Mouse (Mus musculus): Measurements from ENCODE around the gene Clcn6. TPM values are rescaled to one million over a fixed set of nuclear protein-coding genes. Genes with fewer than 3 reads are reported as not detected.

The Clcn6 gene
- polyA plus RNA-seq (2015; fragmentation: Nextera tagmentation; extraction: Ambion mirVana): 5.8 and 6.5 TPM in 2 replicates

DNA sequence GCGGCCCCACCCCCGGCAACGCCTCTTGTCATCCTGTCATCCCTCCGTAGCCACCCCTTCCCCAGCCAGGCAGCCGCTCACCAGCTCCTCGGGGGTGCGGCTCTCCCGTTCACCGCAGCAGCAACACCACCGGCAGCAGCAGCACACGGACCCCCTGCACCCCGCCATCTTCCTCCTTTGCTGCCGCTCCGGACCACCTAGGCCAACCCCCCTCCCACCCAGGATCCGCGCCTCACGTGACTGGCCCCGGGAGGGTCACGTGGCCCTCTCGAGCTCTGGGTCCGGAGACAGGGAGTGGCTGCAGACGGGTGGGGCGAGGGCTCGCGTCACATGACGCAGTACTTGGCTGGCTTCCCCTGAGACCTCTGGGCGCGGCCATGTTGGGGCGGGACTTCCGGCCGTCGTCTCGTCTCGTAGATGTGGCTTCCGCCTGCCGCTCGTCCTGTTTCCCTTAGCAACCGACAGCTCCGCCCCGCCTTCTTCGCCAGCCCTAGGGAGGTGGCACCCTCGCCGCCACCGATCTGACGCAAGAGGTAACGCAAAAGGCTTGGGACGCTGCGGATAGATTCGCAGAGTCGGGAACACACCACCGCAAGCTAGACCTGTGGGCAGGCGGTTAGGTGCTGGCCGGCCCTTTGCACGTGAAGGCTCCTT, at the start of gene Clcn6, which contains the start of gene Mthfr:
TSS of gene Clcn6 (minus strand) at position 222 of the 654 bp plus-strand sequence.
TSS of gene Mthfr (plus strand) at position 478 of the 654 bp plus-strand sequence.
- Histone ChIP-seq H3K9me3 (no peaks in the 10 kb centered on the region), H3K27ac (replicated peaks) (peak within 1 kb of the TSS; percentile 92), H3K4me3 (peak within 1 kb of the TSS; percentile 87), H3K4me2 (peak within 1 kb of the TSS; percentile 95), H3K4me1 (peaks cover 52% of the 10 kb centered on the region), H3K36me3 (peaks cover 30% of the 10 kb centered on the region), H3K27me3 (replicated peaks) (no peaks in the 10 kb centered on the region), H3K9ac (peak within 1 kb of the TSS; percentile 91)
- ATAC-seq (ENCODE audit: extremely low read depth, insufficient number of reproducible peaks, low FRiP score, low TSS enrichment): peak; percentile 91
- WGBS: under 1% methylated on average over 54 of the region's 54 CpGs

DNA sequence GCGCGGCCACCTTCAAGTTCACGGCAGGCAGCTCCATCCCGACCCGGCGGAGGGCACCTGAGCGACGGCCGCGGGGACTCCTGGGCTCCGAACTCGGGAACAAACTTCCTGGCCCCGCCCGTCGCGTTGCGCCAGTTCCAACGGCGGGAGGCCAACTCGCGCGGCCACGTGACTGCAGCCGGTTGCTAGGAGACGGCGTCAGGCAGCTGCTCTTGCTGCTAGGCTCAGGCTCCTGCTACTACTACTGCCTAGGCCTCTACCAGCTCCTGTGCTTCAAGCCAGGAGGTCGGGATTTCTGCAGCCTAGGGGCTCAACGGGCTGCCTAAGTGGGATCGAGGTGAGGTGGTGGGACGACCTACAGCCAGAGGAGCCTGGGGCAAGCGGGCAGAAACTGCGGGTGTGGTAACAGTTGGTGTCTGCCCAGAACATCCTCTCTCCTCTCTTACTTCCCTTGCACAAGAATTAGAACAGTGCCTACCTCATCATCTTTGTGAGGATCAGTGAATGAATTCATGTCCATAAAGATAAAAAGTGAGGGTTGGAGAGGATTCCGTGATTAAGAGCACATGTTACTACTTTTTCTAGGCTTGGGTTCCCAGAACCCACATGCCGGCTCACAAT, 49.4 kb upstream of the Clcn6 start, which contains the start of gene Agtrap:
TSS of gene Agtrap (minus strand) at position 125 of the 621 bp plus-strand sequence.
- 6% methylated on average over 34 of the region's 34 CpGs for WGBS
- Histone ChIP-seq H3K4me3 (peak within 1 kb of the TSS; percentile 80), H3K36me3 (no peaks in the 10 kb centered on the region; the same call in 1 of the 2 replicates), H3K9ac (peak within 1 kb of the TSS; percentile 93), H3K4me1 (peaks cover 45% of the 10 kb centered on the region), H3K27me3 (replicated peaks) (no peaks in the 10 kb centered on the region), H3K27ac (replicated peaks) (peak within 1 kb of the TSS; percentile 77), H3K9me3 (no peaks in the 10 kb centered on the region), H3K4me2 (peak within 1 kb of the TSS; percentile 81)
- ATAC-seq (ENCODE audit: extremely low read depth, insufficient number of reproducible peaks, low FRiP score, low TSS enrichment): peak; percentile 88

DNA sequence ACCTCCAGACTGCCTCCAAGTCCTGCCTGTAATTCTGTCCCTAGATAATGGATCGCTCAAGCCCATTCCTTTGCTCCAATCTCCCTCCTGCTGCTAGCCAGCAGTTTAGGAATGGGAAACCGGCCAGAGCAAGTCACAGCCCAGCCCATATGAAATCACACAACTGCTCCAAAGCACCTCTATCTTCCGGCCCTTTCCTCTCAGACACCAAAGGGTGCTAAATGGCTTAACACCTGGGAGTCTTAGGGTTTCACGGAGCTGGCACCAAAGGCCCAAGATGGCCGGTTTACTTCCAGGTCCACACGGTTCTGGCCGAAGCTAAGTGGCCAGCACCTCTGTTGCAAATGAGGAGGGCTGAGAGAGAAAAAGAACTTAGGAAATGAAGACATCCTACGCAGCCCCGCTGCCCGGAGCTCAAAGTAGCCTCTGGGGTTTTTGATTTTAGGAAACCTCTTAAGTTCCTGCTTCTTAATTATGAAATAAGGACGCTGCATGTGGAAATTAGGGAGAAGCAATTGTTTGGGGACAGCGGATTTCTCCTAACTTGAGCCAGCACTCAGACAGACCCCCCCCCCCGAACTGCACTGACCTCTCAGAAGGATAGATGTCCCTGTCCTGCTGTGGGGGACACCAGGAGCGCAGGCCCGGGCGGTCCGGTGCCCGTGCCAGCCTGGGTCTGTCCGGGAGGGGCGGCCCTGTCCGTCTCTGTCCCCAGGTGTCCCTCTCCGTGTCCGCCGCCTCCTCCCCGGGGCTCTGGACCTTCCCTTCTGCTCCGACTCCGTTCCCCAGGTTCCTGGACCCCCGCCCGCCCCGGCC, 48.7 kb upstream of the Clcn6 start:
- no peaks in the 10 kb centered on the region for H3K27me3 ChIP-seq (replicated peaks)
- peak overlapping the region; percentile 80 for H3K4me3 ChIP-seq
- peak overlapping the region; percentile 77 for H3K27ac ChIP-seq (replicated peaks)
- H3K36me3 ChIP-seq: no peaks in the 10 kb centered on the region; the same call in 1 of the 2 replicates
- H3K9ac ChIP-seq: peak overlapping the region; percentile 93
- peak; percentile 42 for ATAC-seq (ENCODE audit: extremely low read depth, insufficient number of reproducible peaks, low FRiP score, low TSS enrichment)
- peak overlapping the region; percentile 81 for H3K4me2 ChIP-seq
- WGBS: 3% methylated on average over 30 of the region's 30 CpGs
- H3K9me3 ChIP-seq: no peaks in the 10 kb centered on the region
- H3K4me1 ChIP-seq: peaks cover 52% of the 10 kb centered on the region

DNA sequence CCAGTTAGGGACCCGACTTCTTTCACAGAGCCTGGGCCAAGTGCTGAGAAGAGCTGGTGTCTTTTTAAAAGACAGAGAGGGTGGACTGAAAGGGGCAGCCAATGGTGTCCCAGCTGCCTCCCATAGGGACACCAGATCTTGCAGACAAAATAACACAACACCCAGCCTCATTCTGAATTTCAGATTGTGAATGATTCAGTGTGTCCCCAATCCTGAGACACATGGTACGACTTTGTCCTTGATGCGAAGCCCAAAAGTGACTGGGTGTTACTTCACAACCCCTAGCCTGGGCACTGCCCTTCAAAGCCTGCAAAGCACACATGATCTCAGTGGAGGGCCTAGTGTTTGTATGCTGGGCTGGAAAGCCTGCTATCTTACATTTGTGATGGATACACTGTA, 47.3 kb upstream of the Clcn6 start:
- Histone ChIP-seq H3K4me2 (no peak overlapping the region), H3K9me3 (no peaks in the 10 kb centered on the region), H3K4me1 (peaks cover 52% of the 10 kb centered on the region), H3K4me3 (no peak overlapping the region), H3K9ac (peak overlapping the region; percentile 44; the same call in 1 of the 2 replicates), H3K27me3 (replicated peaks) (no peaks in the 10 kb centered on the region), H3K27ac (replicated peaks) (no peak overlapping the region), H3K36me3 (peaks cover 11% of the 10 kb centered on the region)
- no peak for ATAC-seq (ENCODE audit: extremely low read depth, insufficient number of reproducible peaks, low FRiP score, low TSS enrichment)
- 79% methylated on average over 3 of the region's 3 CpGs for WGBS

DNA sequence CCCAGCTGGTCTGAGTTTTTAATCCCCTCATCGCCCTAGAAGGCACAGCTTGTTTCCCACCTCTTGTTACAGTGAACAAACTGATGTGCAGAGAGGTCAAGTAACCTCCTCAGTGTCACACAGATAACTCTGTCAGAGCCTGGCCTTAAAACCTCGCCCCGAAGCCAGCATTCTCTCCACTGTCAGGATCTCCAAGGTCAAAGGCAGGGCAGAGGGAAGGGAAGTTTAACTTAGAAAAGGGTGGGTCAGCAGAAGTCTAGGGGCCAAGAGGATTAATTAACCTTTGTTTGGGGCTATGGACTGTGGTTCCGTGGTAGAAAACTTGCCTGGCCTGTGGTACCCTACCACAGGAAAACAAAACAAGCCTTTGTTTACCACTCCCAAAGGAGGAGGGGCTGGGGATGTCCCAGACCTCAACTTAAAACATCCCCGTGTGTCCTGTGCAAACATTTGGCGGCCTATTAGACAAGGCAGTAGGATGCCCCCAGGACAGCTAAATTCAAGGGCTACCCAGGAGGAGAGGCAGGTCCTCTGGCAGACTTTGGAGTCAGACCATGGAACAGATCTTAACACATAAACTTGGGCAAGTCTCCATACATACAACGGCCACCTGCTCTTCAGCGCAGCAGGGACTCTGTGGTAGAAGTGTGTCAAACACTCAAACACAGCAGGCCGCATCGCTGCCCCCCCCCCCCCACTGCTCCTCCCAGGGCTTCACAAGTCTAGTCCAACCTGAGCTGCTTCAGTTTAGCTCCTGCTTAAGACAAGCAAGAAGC, 46.7 kb upstream of the Clcn6 start:
- Histone ChIP-seq H3K9ac (peak overlapping the region; percentile 44; the same call in 1 of the 2 replicates), H3K4me1 (peaks cover 52% of the 10 kb centered on the region), H3K9me3 (no peaks in the 10 kb centered on the region), H3K27ac (replicated peaks) (no peak overlapping the region), H3K4me3 (no peak overlapping the region), H3K27me3 (replicated peaks) (no peaks in the 10 kb centered on the region), H3K36me3 (peaks cover 17% of the 10 kb centered on the region), H3K4me2 (no peak overlapping the region)
- ATAC-seq (ENCODE audit: extremely low read depth, insufficient number of reproducible peaks, low FRiP score, low TSS enrichment): no peak
- WGBS: 51% methylated on average over 10 of the region's 10 CpGs

DNA sequence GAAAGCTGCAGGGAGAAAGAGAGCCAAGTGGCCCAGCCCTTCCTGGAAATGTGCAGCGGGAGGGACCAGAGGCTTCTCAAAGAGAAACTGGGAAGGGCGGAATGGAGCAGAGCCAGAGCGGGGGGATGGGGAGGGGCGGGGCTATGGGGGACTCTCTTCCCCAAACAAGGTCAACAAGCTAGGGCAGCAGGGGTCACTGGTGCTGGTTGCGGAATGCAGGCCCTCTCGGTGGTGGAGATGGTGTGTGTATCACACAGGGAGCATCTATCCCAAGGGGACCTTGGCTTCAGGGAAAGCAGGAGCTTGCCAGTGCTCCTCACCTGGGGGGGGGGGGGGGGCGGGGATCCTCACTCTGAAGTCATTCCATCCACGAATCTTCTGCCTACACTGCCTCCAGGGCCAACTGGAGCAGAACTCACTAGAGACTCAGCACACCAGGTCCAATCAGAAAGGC, 45.7 kb upstream of the Clcn6 start:
- H3K9me3 ChIP-seq: no peaks in the 10 kb centered on the region
- no peak for ATAC-seq (ENCODE audit: extremely low read depth, insufficient number of reproducible peaks, low FRiP score, low TSS enrichment)
- WGBS: 15% methylated on average over 8 of the region's 8 CpGs
- H3K27me3 ChIP-seq (replicated peaks): no peaks in the 10 kb centered on the region
- no peak overlapping the region for H3K4me3 ChIP-seq
- peaks cover 52% of the 10 kb centered on the region for H3K4me1 ChIP-seq
- H3K9ac ChIP-seq: peak overlapping the region; percentile 47; the same call in 1 of the 2 replicates
- H3K36me3 ChIP-seq: peaks cover 24% of the 10 kb centered on the region
- H3K27ac ChIP-seq (replicated peaks): no peak overlapping the region
- H3K4me2 ChIP-seq: peak overlapping the region; percentile 15; the same call in 1 of the 2 replicates

DNA sequence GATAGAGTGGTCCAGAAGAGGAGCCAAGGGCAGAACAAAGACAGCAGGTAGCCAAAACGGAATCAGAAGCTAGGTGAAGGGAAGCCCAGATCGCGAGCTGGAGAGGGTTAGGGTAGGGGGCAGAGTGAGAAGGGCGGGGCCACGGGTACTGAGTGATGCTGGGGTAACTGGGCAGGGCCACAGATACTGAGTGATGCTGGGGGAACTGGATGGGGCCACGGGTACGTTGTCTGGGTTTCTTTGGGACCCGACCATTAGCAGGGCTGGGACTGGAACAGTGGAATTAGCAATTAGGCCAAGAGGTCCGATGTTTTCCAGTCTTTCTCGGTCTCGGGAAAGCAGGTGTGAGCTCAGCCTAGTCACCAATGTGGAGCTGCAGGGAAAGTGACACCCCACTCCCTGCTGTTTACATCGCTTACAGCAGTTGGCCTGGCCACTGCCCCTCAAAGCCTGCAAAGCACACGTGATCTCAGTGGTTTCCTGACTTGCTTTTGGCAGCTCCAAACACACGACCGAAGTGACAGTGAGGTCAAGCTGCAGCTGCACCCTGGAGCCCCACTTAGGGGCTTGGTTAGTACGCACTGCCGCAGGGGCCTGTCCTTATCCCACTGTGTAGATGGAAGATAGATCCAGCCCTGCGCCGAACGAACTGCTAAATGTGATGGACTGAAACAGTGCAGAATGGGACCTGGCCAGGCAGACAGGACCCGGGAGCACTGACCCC, 44.7 kb upstream of the Clcn6 start:
- 51% methylated on average over 21 of the region's 21 CpGs for WGBS
- Histone ChIP-seq H3K4me1 (peaks cover 52% of the 10 kb centered on the region), H3K9ac (peak overlapping the region; percentile 47), H3K4me2 (0 out of 2 replicates have a peak overlapping the region, but pooled peaks have one; percentile 15), H3K9me3 (no peaks in the 10 kb centered on the region), H3K4me3 (no peak overlapping the region), H3K27ac (replicated peaks) (peak overlapping the region; percentile 32; the same call in 1 of the 2 replicates), H3K36me3 (peaks cover 24% of the 10 kb centered on the region), H3K27me3 (replicated peaks) (no peaks in the 10 kb centered on the region)
- ATAC-seq (ENCODE audit: extremely low read depth, insufficient number of reproducible peaks, low FRiP score, low TSS enrichment): no peak

DNA sequence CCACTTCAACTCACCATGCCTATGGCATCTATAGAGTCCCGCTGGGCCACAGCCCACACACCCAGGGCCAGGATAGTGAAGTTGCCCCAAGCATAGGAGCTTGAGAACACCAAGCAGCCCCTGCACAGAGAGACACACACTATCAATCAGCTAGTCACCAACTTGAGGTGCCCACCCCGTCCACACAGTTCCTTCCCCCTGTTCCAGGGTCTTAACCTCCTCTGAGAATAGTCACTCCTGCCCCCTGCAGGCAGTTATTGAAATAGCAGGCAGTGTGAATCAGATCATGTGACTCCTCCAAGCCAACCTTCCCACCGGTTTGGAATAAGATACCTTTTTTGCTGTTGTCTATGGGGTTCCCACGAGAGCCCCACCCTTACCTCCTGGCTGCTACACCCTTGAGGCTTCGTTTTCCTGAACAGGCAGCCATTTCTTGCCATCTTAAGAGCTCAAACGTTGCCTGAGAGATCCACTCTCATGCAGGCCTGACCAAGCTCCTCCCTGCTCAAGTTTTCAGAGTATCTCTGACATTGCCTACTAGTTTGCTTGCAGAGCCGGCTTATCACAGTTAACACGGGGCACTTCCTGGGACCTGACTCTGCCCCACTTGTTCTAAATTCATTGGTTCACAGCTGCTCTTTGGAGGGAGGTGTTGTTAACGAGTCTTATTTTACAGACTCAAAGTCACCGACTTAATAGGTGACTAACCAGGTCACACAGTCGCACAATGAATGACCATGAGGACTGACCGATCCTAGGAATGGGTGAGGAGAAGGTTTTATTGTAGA, 43.8 kb upstream of the Clcn6 start:
- Histone ChIP-seq H3K27me3 (replicated peaks) (no peaks in the 10 kb centered on the region), H3K27ac (replicated peaks) (no peak overlapping the region), H3K4me1 (peaks cover 48% of the 10 kb centered on the region), H3K4me2 (no peak overlapping the region), H3K4me3 (no peak overlapping the region), H3K9me3 (no peaks in the 10 kb centered on the region), H3K9ac (no peak overlapping the region; the same call in 1 of the 2 replicates), H3K36me3 (peaks cover 24% of the 10 kb centered on the region)
- no peak for ATAC-seq (ENCODE audit: extremely low read depth, insufficient number of reproducible peaks, low FRiP score, low TSS enrichment)
- WGBS: 41% methylated on average over 12 of the region's 12 CpGs

DNA sequence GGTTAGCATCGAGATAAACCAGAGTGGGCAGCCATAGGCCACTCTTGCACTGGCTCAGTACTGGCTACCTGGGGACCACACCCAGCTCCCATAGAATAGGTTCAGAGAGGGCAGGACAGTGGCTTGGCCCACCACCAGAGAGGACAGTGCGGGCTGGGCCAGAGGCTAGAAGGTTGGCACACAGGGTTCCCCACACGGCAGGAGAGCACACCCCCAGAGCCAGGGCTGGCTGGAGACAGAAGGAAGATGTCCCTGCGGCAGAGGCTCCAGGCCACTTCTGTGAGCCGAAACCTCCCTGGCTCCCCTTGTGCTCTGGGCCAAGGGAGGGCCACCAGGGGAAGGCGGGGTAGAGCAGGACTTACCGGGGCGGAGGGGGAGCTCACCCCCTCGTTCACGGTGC, 42.6 kb upstream of the Clcn6 start:
- no peak overlapping the region for H3K9ac ChIP-seq
- no peak for ATAC-seq (ENCODE audit: extremely low read depth, insufficient number of reproducible peaks, low FRiP score, low TSS enrichment)
- peaks cover 24% of the 10 kb centered on the region for H3K36me3 ChIP-seq
- no peak overlapping the region for H3K4me3 ChIP-seq
- H3K9me3 ChIP-seq: no peaks in the 10 kb centered on the region
- WGBS: 90% methylated on average over 10 of the region's 10 CpGs
- H3K27me3 ChIP-seq (replicated peaks): no peaks in the 10 kb centered on the region
- H3K27ac ChIP-seq (replicated peaks): no peak overlapping the region
- H3K4me2 ChIP-seq: no peak overlapping the region
- H3K4me1 ChIP-seq: peaks cover 37% of the 10 kb centered on the region

Measured in heart, embryonic 13.5 days (tissue).